Mouse (Mus musculus): ENCODE measurements around the gene Zswim8.

GRCm38 (mm10) chr14:20743614-20744013, 36.3 kb downstream of the Zswim8 start:
- TF ChIP-seq CTCF (conservative IDR thresholded peaks at IDR 0.05; ENCODE audit: low read length) (no peak), NANOG (IDR thresholded peaks at IDR 0.05; ENCODE audit: borderline replicate concordance, low read length) (no peak)

All from E14TG2a.4 (cell line).